Mouse (Mus musculus) G1E (cell line): ENCODE data around the gene Speg.

Experiments
- CTCF ChIP-seq: IDR thresholded peaks from 2 replicates; pipeline ENCODE4 v1.5.1; 2012; ENCODE audit warnings: low read depth, low read length, inconsistent platforms, mixed read lengths
- GATA1 ChIP-seq: IDR thresholded peaks from 2 replicates; pipeline ENCODE4 v1.6.1; 2012; ENCODE audit warnings: borderline replicate concordance, low read length, inconsistent platforms, mixed read lengths

- TF ChIP-seq CTCF (no peak), GATA1 (no peak)
These were observed at the start of gene Speg for GRCm38 (mm10) chr1:75374950-75375936.
